Mouse (Mus musculus) kidney, adult 9 months (tissue): ENCODE data around the gene Ccr6.

Experiments used
- DNase-seq: peaks from one replicate; pipeline ENCODE4 v3.0.0; 2022

The Ccr6 gene

GRCm38 (mm10) chr17:8284254-8284661, 48.4 kb downstream of the Ccr6 start:
- DNase-seq: peak; percentile 61

DNA sequence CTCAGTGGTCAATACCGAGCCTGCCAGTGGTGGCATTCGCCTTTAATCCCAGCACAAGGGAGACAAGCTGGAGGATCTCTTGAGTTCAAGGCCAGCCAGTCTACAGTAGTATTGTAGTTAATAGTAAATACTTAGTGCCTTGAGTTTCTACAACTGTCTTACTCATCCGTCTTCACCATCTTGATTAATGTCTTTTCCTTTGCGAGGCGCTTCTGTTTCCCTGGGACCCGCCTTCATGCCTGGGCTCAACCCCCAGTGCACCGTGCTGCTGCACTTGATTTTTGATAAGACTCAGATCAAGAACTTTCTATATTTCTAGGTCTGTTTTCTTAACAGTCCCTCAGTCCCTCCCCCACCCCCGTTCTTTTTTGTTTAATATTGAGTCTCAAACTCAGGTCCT, 49.2 kb downstream of the Ccr6 start:
- no peak for DNase-seq

DNA sequence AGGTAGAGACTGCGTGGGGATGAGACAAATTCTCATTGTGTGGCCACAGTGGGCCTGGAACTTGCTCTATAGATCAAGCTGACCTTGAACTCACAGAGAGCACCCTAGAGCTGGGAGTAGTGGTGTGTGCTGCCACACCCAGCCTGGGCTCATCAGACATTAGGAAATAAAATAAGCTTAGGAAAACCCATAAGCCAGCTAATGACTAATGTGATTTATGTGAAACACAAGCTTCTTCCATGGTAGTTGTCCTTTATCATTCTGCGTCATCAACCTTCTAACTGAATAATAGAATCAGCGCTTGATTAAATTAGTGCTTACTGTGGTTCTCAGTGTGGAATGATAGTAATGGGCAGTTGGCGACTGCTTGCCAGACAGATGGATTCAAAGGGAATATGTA, 51.1 kb downstream of the Ccr6 start:
- DNase-seq: no peak

DNA sequence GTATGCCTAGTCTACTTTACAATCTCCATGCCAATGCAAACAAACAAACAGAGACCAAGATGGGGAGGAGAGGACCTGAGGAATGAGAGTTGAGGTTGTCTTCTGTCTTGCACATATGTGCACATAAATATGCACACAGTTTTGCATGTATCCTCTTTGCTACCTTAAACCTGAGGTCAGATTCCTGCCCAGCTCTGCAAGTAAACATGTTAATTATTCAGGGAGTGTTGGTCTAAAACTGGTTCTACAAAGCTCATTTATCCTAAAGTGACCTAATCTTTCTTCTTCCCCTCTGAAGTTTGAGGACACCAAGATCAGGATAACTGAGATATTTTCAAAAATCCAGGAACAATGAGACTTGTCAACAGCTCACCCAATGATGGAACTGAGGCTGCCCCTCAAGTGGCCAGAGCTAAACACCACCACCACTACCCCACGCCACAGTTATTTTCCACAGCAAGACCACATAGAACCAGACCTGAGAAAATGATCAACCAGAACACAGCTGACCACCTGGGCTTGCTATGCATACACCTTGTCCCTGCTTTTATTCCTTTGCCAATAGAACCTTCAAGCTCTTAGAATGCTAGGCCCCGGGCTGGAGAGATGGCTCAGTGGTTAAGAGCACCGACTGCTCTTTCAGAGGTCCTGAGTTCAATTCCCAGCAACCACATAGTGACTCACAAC, 54.3 kb downstream of the Ccr6 start:
- peak; percentile 59 for DNase-seq

GRCm38 (mm10) chr17:8290736-8291135, 54.9 kb downstream of the Ccr6 start:
- DNase-seq: peak; percentile 53

GRCm38 (mm10) chr17:8295825-8296224, 60.0 kb downstream of the Ccr6 start:
- DNase-seq: no peak

DNA sequence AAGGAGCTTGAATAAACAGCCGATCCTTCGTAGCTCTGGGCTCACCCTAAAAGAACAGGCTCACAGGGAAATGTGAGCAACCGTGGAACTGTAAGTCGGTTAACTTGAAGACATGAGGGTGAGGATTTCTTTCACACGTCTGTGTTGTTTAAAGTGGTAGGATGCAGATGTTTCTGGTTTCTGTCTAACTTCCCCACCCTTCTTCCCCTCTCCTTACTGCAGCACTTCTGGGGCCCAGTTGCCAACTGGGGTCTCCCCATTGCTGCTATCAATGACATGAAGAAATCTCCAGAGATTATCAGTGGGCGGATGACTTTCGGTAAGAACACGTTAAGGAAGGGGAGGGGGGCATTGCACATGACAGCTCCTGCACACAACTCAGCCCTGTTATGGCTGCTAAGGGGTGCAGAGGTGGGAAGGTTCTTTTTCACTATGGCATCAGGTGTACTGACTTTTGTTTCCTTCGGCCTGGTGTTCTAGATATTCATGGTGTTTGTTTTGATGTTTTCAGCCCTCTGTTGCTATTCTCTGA, 60.5 kb downstream of the Ccr6 start:
- DNase-seq: no peak

GRCm38 (mm10) chr17:8297746-8298145, 61.9 kb downstream of the Ccr6 start:
- DNase-seq: no peak

DNA sequence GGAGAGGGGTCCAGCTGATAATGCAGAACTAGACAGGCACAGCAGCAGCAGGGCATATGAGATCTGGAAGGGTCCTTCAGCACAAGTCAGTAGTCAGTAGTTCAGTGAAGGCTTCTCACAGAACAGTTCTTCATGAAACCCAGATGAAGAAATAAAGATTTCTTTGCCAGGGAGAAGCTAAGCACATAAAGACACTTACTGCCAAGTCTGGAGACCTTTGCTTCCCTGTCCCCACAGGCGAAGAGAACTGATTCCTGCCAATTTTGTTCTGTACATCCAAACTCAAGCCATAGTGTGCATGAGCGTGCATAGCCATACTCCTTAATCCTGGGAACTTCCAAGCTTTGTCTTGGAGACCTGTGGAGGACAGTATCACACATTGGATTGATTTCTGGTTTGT, 62.4 kb downstream of the Ccr6 start:
- DNase-seq: no peak

GRCm38 (mm10) chr17:8299524-8299923, 63.7 kb downstream of the Ccr6 start:
- DNase-seq: no peak

DNA sequence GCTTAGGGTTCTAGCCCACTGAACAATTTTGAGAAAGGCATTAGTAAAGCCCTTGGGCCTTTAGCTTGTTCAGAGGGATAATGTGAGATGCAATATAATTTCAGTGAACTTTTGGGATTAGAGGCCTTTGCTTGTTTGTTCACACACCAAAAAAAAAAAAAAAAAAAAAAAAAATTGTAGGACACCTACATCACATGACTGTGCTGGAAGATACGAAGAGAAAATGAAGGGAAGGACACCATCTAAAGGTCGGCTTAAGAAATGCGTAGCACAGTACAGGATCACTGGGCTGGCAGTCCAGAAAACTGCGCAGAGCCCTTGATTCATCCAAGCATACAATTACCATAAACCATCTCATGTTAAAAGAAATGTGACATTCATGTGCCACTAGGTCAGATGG, 65.7 kb downstream of the Ccr6 start:
- no peak for DNase-seq

GRCm38 (mm10) chr17:8302772-8303438, 67.1 kb downstream of the Ccr6 start:
- DNase-seq: no peak

- DNase-seq: no peak
Measured at GRCm38 (mm10) chr17:8303671-8304070, 67.8 kb downstream of the Ccr6 start.

DNA sequence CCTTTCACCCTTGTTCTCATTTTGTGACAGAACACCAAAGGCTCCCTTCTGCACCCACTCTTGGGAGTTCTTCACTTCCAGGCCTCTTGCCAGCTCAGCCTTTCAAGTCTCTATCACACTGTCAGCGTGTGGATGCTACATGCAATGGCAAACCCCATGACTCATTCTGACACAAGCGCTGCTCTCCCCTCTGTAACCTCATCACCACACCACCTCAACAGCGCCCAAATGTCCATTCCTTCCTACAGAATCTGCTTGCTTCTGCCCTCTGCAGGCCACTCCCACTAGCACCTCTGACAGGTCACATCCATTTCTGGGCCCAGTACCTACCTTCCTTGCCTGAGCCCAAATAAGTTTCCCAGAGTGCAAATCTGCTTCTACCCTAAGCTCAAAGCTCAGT, 70.0 kb downstream of the Ccr6 start:
- no peak for DNase-seq
